Mouse (Mus musculus): Measurements from ENCODE around the gene Slc25a34. TPM values are rescaled to one million over a fixed set of nuclear protein-coding genes. Genes with fewer than 3 reads are reported as not detected.

Gene Slc25a34
- total and polyA plus RNA-seq, 2 experiments from 2014 or later: 2.1 to 10.6 TPM

DNA sequence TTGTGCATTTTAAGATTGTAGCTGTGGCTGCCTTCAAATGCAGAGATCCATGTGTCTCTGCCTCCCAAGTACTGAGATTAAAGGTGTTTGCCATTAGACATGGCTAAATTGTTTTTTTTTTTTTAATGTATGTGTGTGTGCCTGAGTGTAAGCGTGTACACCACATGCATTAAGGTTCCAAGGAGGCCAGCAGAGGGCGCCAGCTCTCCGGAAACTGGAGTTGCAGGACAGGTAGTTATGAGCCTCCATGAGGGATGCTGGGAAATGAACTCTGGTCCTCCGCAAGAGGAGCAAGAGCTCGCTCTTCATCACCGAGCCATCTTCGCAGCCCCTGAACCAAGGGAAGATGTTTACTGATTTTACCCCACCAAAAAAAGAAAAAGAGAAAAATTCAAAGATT, 46.7 kb downstream of the Slc25a34 start:
- Histone ChIP-seq H3K27ac (ENCODE audit: low read depth, low read length) (no peak overlapping the region), H3K27me3 (ENCODE audit: insufficient read depth, low read length) (no peaks in the 10 kb centered on the region), H3K4me2 (ENCODE audit: low read depth, low read length, poor library complexity, severe bottlenecking) (no peak overlapping the region), H3K36me3 (ENCODE audit: insufficient read depth, low read length) (peaks cover 10% of the 10 kb centered on the region; the same call in 1 of the 2 replicates), H3K9me3 (ENCODE audit: low read length) (no peaks in the 10 kb centered on the region), H3K4me3 (ENCODE audit: low read depth, low read length) (no peak overlapping the region), H3K4me1 (ENCODE audit: insufficient read depth, low read length) (no peaks in the 10 kb centered on the region), H3K9ac (replicated peaks; ENCODE audit: low read length, poor library complexity, severe bottlenecking) (no peak overlapping the region)
- 96% methylated on average over 7 of the region's 7 CpGs for WGBS
- ATAC-seq (ENCODE audit: low FRiP score) (no peak), DNase-seq (ENCODE audit: low spot score) (no peak)
- peak; percentile 48 for TF ChIP-seq CTCF (IDR thresholded peaks at IDR 0.05)

DNA sequence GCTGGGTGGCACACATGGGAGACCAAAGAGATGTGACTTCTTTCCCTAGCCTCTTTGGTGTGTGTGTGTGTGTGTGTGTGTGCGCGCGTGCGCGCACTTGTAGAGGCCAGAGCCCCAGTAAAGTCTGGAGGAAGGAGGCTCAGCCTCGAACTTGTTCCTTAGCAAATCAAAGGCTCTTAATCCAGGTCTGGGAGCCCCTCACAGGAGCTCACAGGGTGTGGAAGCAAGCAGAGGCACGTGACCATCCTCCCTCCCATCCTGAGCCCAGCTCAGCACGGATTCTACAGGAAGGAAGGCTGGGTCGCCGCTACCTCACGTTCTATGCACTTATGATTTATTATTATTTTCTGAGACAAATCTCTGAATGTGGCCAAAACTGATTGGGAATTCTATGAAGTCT, 47.2 kb downstream of the Slc25a34 start:
- Histone ChIP-seq H3K27me3 (ENCODE audit: insufficient read depth, low read length) (no peaks in the 10 kb centered on the region), H3K27ac (ENCODE audit: low read depth, low read length) (no peak overlapping the region), H3K4me3 (ENCODE audit: low read depth, low read length) (no peak overlapping the region), H3K9me3 (ENCODE audit: low read length) (no peaks in the 10 kb centered on the region), H3K4me2 (ENCODE audit: low read depth, low read length, poor library complexity, severe bottlenecking) (no peak overlapping the region), H3K36me3 (ENCODE audit: insufficient read depth, low read length) (peaks cover 10% of the 10 kb centered on the region; the same call in 1 of the 2 replicates), H3K4me1 (ENCODE audit: insufficient read depth, low read length) (no peaks in the 10 kb centered on the region), H3K9ac (replicated peaks; ENCODE audit: low read length, poor library complexity, severe bottlenecking) (no peak overlapping the region)
- TF ChIP-seq CTCF (IDR thresholded peaks at IDR 0.05): no peak
- whole genome bisulfite sequencing: 82% methylated on average over 10 of the region's 11 CpGs
- DNase-seq (ENCODE audit: low spot score) (no peak), ATAC-seq (ENCODE audit: low FRiP score) (no peak)

GRCm38 (mm10) chr4:141574789-141575702, 48.6 kb downstream of the Slc25a34 start:
- no peaks in the 10 kb centered on the region for H3K27me3 ChIP-seq (ENCODE audit: insufficient read depth, low read length)
- H3K9ac ChIP-seq (replicated peaks; ENCODE audit: low read length, poor library complexity, severe bottlenecking): no peak overlapping the region
- WGBS: 43% methylated on average over 27 of the region's 27 CpGs
- no peaks in the 10 kb centered on the region for H3K4me1 ChIP-seq (ENCODE audit: insufficient read depth, low read length)
- H3K9me3 ChIP-seq (ENCODE audit: low read length): no peaks in the 10 kb centered on the region
- peaks cover 6% of the 10 kb centered on the region; the same call in 1 of the 2 replicates for H3K36me3 ChIP-seq (ENCODE audit: insufficient read depth, low read length)
- H3K4me3 ChIP-seq (ENCODE audit: low read depth, low read length): no peak overlapping the region
- ATAC-seq (ENCODE audit: low FRiP score) (0 out of 2 replicates have a peak, but pooled peaks have one; percentile 38), DNase-seq (ENCODE audit: low spot score) (peak; percentile 88)
- no peak overlapping the region for H3K4me2 ChIP-seq (ENCODE audit: low read depth, low read length, poor library complexity, severe bottlenecking)
- no peak overlapping the region for H3K27ac ChIP-seq (ENCODE audit: low read depth, low read length)
- TF ChIP-seq CTCF (IDR thresholded peaks at IDR 0.05): peak; percentile 91

- Histone ChIP-seq H3K27me3 (ENCODE audit: insufficient read depth, low read length) (no peaks in the 10 kb centered on the region), H3K36me3 (ENCODE audit: insufficient read depth, low read length) (0 out of 2 replicates have a peak, but pooled peaks cover 4% of the 10 kb centered on the region), H3K27ac (ENCODE audit: low read depth, low read length) (no peak overlapping the region), H3K4me1 (ENCODE audit: insufficient read depth, low read length) (no peaks in the 10 kb centered on the region), H3K4me2 (ENCODE audit: low read depth, low read length, poor library complexity, severe bottlenecking) (no peak overlapping the region), H3K9ac (replicated peaks; ENCODE audit: low read length, poor library complexity, severe bottlenecking) (no peak overlapping the region), H3K4me3 (ENCODE audit: low read depth, low read length) (no peak overlapping the region), H3K9me3 (ENCODE audit: low read length) (no peaks in the 10 kb centered on the region)
- DNase-seq (ENCODE audit: low spot score) (no peak), ATAC-seq (ENCODE audit: low FRiP score) (no peak)
- WGBS: 69% methylated on average over 6 of the region's 6 CpGs
- TF ChIP-seq CTCF (IDR thresholded peaks at IDR 0.05): 0 out of 2 replicates have a peak, but pooled peaks have one; percentile 10
Observed at GRCm38 (mm10) chr4:141573359-141573966, 50.2 kb downstream of the Slc25a34 start.

DNA sequence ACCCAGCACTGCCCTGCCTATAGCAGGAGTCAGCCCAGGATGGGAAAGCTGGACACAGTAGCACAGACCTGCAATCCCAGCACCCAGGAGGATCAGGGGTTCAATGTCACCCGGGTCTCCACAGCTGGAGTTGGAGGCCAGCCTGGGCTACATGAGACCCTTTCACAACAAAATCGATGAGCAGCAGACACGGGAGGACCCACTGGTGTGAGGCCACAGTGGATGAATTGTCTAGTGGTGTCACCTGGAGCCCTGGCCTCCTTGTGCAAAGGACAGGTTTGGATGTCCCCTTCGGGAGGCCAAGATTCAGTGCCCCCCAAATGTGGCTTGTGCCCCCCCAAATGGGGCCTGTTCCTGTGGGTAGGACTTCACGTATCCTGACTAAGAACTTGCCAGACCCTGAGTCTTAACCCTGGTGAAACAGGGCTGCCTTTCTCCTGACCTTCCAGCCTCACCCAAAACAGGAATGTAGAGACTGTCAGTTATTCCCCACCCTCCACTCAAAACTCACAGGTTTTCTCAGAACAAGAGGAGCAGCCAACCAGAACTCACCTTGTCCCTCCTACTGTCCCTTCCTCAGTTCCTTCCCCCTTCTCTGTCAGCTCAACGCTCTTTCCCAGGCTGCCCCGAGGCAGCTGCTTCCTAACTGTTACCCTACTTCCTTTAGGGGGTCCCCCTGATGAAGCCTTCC, 50.8 kb downstream of the Slc25a34 start:
- DNase-seq (ENCODE audit: low spot score) (no peak), ATAC-seq (ENCODE audit: low FRiP score) (no peak)
- 80% methylated on average over 7 of the region's 7 CpGs for WGBS
- Histone ChIP-seq H3K36me3 (ENCODE audit: insufficient read depth, low read length) (0 out of 2 replicates have a peak, but pooled peaks cover 4% of the 10 kb centered on the region), H3K27me3 (ENCODE audit: insufficient read depth, low read length) (no peaks in the 10 kb centered on the region), H3K9me3 (ENCODE audit: low read length) (no peaks in the 10 kb centered on the region), H3K4me2 (ENCODE audit: low read depth, low read length, poor library complexity, severe bottlenecking) (no peak overlapping the region), H3K27ac (ENCODE audit: low read depth, low read length) (no peak overlapping the region), H3K9ac (replicated peaks; ENCODE audit: low read length, poor library complexity, severe bottlenecking) (no peak overlapping the region), H3K4me1 (ENCODE audit: insufficient read depth, low read length) (no peaks in the 10 kb centered on the region), H3K4me3 (ENCODE audit: low read depth, low read length) (no peak overlapping the region)
- no peak for TF ChIP-seq CTCF (IDR thresholded peaks at IDR 0.05)
